Mouse (Mus musculus) ES-E14 (cell line): Measurements from ENCODE around the gene Vwf.

Source experiments
- CHD2 ChIP-seq: IDR thresholded peaks from 2 replicates; pipeline ENCODE4 v1.6.1; 2014; ENCODE audit warnings: mild to moderate bottlenecking, low read depth, low read length, inconsistent platforms
- MAFK ChIP-seq: IDR thresholded peaks from 2 replicates; pipeline ENCODE4 v1.6.1; 2014; ENCODE audit warnings: mild to moderate bottlenecking, low read depth, low read length, inconsistent platforms; ENCODE audit not compliant: insufficient read depth
- ZC3H11A ChIP-seq: IDR thresholded peaks from 2 replicates; pipeline ENCODE4 v1.6.1; 2012; ENCODE audit warnings: low read depth, mild to moderate bottlenecking, inconsistent platforms, low read length, borderline replicate concordance
- ZNF384 ChIP-seq: IDR thresholded peaks from 2 replicates; pipeline ENCODE4 v1.6.1; 2012; ENCODE audit warnings: low read depth, low read length, inconsistent platforms

GRCm38 (mm10) chr6:125588241-125588640, 41.7 kb downstream of the Vwf start:
- TF ChIP-seq CHD2, result no peak
- no peak for TF ChIP-seq ZC3H11A
- no peak for TF ChIP-seq ZNF384
- no peak for TF ChIP-seq MAFK
